Mouse (Mus musculus) NIH3T3 (cell line): ENCODE measurements around the gene Gm12355.
"Not testable (repeated sequence)": the region's sequence is repeated elsewhere in the genome, so short reads cannot be mapped to it uniquely, and the experiment has no call there.

ENCODE experiments used
- DNase-seq: peaks from one replicate; pipeline ENCODE4 v3.0.0-alpha.2; 2012; ENCODE audit warnings: low read depth

Gm12355 gene

GRCm38 (mm10) chr11:98625611-98626410, at the start of gene Gm12355, which contains the start of gene Gsdma3:
TSS of gene Gm12355 (minus strand) at chr11:98625661.
TSS of gene Gsdma3 (plus strand) at chr11:98626360.
- no peak for DNase-seq

GRCm38 (mm10) chr11:98673136-98673535, 47.7 kb upstream of the Gm12355 start:
- peak; percentile 77 for DNase-seq

- DNase-seq = no peak
These were observed 47.0 kb upstream of the Gm12355 start for GRCm38 (mm10) chr11:98672482-98672881.

GRCm38 (mm10) chr11:98671857-98672256, 46.4 kb upstream of the Gm12355 start:
- DNase-seq = peak; percentile 42

GRCm38 (mm10) chr11:98671284-98671815, 45.9 kb upstream of the Gm12355 start:
- no peak for DNase-seq

GRCm38 (mm10) chr11:98668984-98669383, 43.5 kb upstream of the Gm12355 start:
- no peak for DNase-seq

GRCm38 (mm10) chr11:98664091-98664490, 38.6 kb upstream of the Gm12355 start, which contains the start of gene Gsdma:
TSS of gene Gsdma (plus strand) at chr11:98664351.
- DNase-seq = no peak

GRCm38 (mm10) chr11:98660517-98660916, 35.1 kb upstream of the Gm12355 start:
- DNase-seq = peak; percentile 80

- peak; percentile 61 for DNase-seq
These were observed 29.6 kb upstream of the Gm12355 start for GRCm38 (mm10) chr11:98655076-98655475.

- no peak for DNase-seq
These were observed 21.0 kb upstream of the Gm12355 start, which contains the start of gene Gsdma2 for GRCm38 (mm10) chr11:98646459-98646858. TSS of gene Gsdma2 (plus strand) at chr11:98646759.

- DNase-seq = no peak
These were observed 20.5 kb upstream of the Gm12355 start for GRCm38 (mm10) chr11:98645946-98646345.

GRCm38 (mm10) chr11:98644757-98645156, 19.3 kb upstream of the Gm12355 start:
- no peak for DNase-seq

GRCm38 (mm10) chr11:98640091-98640490, 14.6 kb upstream of the Gm12355 start:
- no peak for DNase-seq

GRCm38 (mm10) chr11:98637501-98637900, 12.0 kb upstream of the Gm12355 start:
- DNase-seq = no peak

GRCm38 (mm10) chr11:98635312-98635970, 10.0 kb upstream of the Gm12355 start:
- DNase-seq = peak; percentile 44

GRCm38 (mm10) chr11:98630646-98631045, 5.2 kb upstream of the Gm12355 start:
- DNase-seq = no peak

- DNase-seq = no peak
These were observed 3.2 kb upstream of the Gm12355 start for GRCm38 (mm10) chr11:98628706-98629105.

- DNase-seq = not testable (repeated sequence)
These were observed 1.1 kb downstream of the Gm12355 start for GRCm38 (mm10) chr11:98624381-98624780.

- peak; percentile 15 for DNase-seq
These were observed 1.5 kb downstream of the Gm12355 start for GRCm38 (mm10) chr11:98623981-98624380.

GRCm38 (mm10) chr11:98620791-98621190, 4.7 kb downstream of the Gm12355 start:
- DNase-seq = no peak

- DNase-seq = peak; percentile 78
These were observed 18.7 kb downstream of the Gm12355 start for GRCm38 (mm10) chr11:98606763-98607162.

GRCm38 (mm10) chr11:98604911-98605310, 20.6 kb downstream of the Gm12355 start:
- not testable (repeated sequence) for DNase-seq

GRCm38 (mm10) chr11:98603953-98604352, 21.5 kb downstream of the Gm12355 start:
- DNase-seq = no peak
